Mouse (Mus musculus) thymus, postnatal 4 days (tissue): ENCODE results near the gene Hadha.

Experiments
- DNase-seq: peaks from one replicate; pipeline ENCODE4 v3.0.0; 2021

Gene Hadha

GRCm38 (mm10) chr5:30111126-30111525 is 43.8 kb downstream of the Hadha start:
- DNase-seq: peak; percentile 32

GRCm38 (mm10) chr5:30110371-30111060 is 44.4 kb downstream of the Hadha start:
- DNase-seq: no peak

GRCm38 (mm10) chr5:30109899-30110298 is 45.1 kb downstream of the Hadha start:
- no peak for DNase-seq

- DNase-seq: no peak
Observed at GRCm38 (mm10) chr5:30108233-30108632, 46.7 kb downstream of the Hadha start.

- DNase-seq: no peak
Observed at GRCm38 (mm10) chr5:30107611-30108041, 47.3 kb downstream of the Hadha start.

GRCm38 (mm10) chr5:30107186-30107585 is 47.8 kb downstream of the Hadha start:
- no peak for DNase-seq

GRCm38 (mm10) chr5:30106756-30107155 is 48.2 kb downstream of the Hadha start:
- no peak for DNase-seq

GRCm38 (mm10) chr5:30105668-30106300 is 49.2 kb downstream of the Hadha start, which contains the start of gene 3110082J24Rik:
3110082J24Rik (minus strand) TSS chr5:30106086.
- DNase-seq: no peak

- DNase-seq: peak; percentile 29
Observed at GRCm38 (mm10) chr5:30104841-30105667, 49.9 kb downstream of the Hadha start, which contains the start of gene Garem2. Garem2 (plus strand) TSS chr5:30105161.

GRCm38 (mm10) chr5:30104339-30104738 is 50.6 kb downstream of the Hadha start:
- DNase-seq: peak; percentile 72

GRCm38 (mm10) chr5:30103340-30103739 is 51.6 kb downstream of the Hadha start:
- no peak for DNase-seq

- DNase-seq: no peak
Observed at GRCm38 (mm10) chr5:30098260-30098659, 56.7 kb downstream of the Hadha start.

GRCm38 (mm10) chr5:30095731-30096130 is 59.2 kb downstream of the Hadha start:
- no peak for DNase-seq

GRCm38 (mm10) chr5:30094399-30094798 is 60.6 kb downstream of the Hadha start:
- DNase-seq: no peak

GRCm38 (mm10) chr5:30092701-30093100 is 62.3 kb downstream of the Hadha start:
- peak; percentile 31 for DNase-seq

GRCm38 (mm10) chr5:30072825-30073821 is 81.8 kb downstream of the Hadha start, which contains the start of gene Tyms:
Tyms (minus strand) TSS chr5:30073617.
- DNase-seq: peak; percentile 85

- no peak for DNase-seq
Observed at GRCm38 (mm10) chr5:30072377-30072776, 82.6 kb downstream of the Hadha start.

- DNase-seq: no peak
Observed at GRCm38 (mm10) chr5:30071677-30072076, 83.3 kb downstream of the Hadha start.
